Mouse (Mus musculus): ENCODE data around the gene Nacc1. TPM values are rescaled to one million over a fixed set of nuclear protein-coding genes. Genes with fewer than 3 reads are reported as not detected.
A peak's percentile ranks its signal among the peaks of the same experiment; 100 is the strongest.
"Not testable (repeated sequence)": the region's sequence is repeated elsewhere in the genome, so short reads cannot be mapped to it uniquely, and the experiment has no call there.

The Nacc1 gene
- total RNA-seq, 2 experiments from 2014 or later, result 18.7 to 24.3 TPM

GRCm38 (mm10) chr8:84639162-84640009 is 48.3 kb downstream of the Nacc1 start:
- DNase-seq, result peak; percentile 97
- peak overlapping the region; percentile 89 for H3K4me3 ChIP-seq
- peak; percentile 74 for TF ChIP-seq CTCF (IDR thresholded peaks at IDR 0.05)
- peak overlapping the region; percentile 95 for H3K27ac ChIP-seq
- intact Hi-C loops (cut with DNase I), result loop anchor here (2.0 kb wide), 1 partner anchor 175 kb away; no protein-coding TSS in a partner anchor

- Histone ChIP-seq H3K27ac (peak overlapping the region; percentile 95), H3K4me3 (peak overlapping the region; percentile 89)
- DNase-seq, result peak; percentile 56
- intact Hi-C loops (cut with DNase I), result loop anchor here (2.0 kb wide), 1 partner anchor 176 kb away; no protein-coding TSS in a partner anchor
- no peak for TF ChIP-seq CTCF (IDR thresholded peaks at IDR 0.05)
Observed at GRCm38 (mm10) chr8:84638555-84639161, 49.0 kb downstream of the Nacc1 start.

- no peak for DNase-seq
- intact Hi-C loops (cut with DNase I), result loop anchor here (2.0 kb wide), 1 partner anchor 177 kb away; no protein-coding TSS in a partner anchor
- TF ChIP-seq CTCF (IDR thresholded peaks at IDR 0.05), result no peak
- H3K4me3 ChIP-seq, result peak overlapping the region; percentile 89
- peak overlapping the region; percentile 95 for H3K27ac ChIP-seq
Observed at GRCm38 (mm10) chr8:84637946-84638554, 49.6 kb downstream of the Nacc1 start.

GRCm38 (mm10) chr8:84636051-84636691 is 51.5 kb downstream of the Nacc1 start:
- no peak for TF ChIP-seq CTCF (IDR thresholded peaks at IDR 0.05)
- DNase-seq, result peak; percentile 37
- H3K27ac ChIP-seq, result peak overlapping the region; percentile 83
- H3K4me3 ChIP-seq, result no peak overlapping the region
- intact Hi-C loops (cut with DNase I), result no loop called here

- Histone ChIP-seq H3K27ac (peak overlapping the region; percentile 83), H3K4me3 (peak overlapping the region; percentile 21; the same call in 1 of the 2 replicates)
- no peak for DNase-seq
- intact Hi-C loops (cut with DNase I), result no loop called here
- no peak for TF ChIP-seq CTCF (IDR thresholded peaks at IDR 0.05)
Observed at GRCm38 (mm10) chr8:84635397-84636050, 52.1 kb downstream of the Nacc1 start.

- peak overlapping the region; percentile 83 for H3K27ac ChIP-seq
- peak; percentile 92 for DNase-seq
- no peak for TF ChIP-seq CTCF (IDR thresholded peaks at IDR 0.05)
- H3K4me3 ChIP-seq, result no peak overlapping the region; the same call in 1 of the 2 replicates
- intact Hi-C loops (cut with DNase I), result loop anchor here (5.0 kb wide), 1 partner anchor 43 kb away; no protein-coding TSS in a partner anchor
Observed at GRCm38 (mm10) chr8:84634849-84635304, 52.8 kb downstream of the Nacc1 start.

GRCm38 (mm10) chr8:84633841-84634584 is 53.6 kb downstream of the Nacc1 start:
- H3K27ac ChIP-seq, result peak overlapping the region; percentile 83
- no peak for TF ChIP-seq CTCF (IDR thresholded peaks at IDR 0.05)
- intact Hi-C loops (cut with DNase I), result loop anchor here (5.0 kb wide), 1 partner anchor 42 kb away; no protein-coding TSS in a partner anchor
- DNase-seq, result no peak
- no peak overlapping the region for H3K4me3 ChIP-seq

- H3K27ac ChIP-seq, result no peak overlapping the region
- no peak overlapping the region for H3K4me3 ChIP-seq
- no peak for TF ChIP-seq CTCF (IDR thresholded peaks at IDR 0.05)
- intact Hi-C loops (cut with DNase I), result loop anchor here (5.0 kb wide), 1 partner anchor 40 kb away; no protein-coding TSS in a partner anchor
- DNase-seq, result no peak
Observed at GRCm38 (mm10) chr8:84631813-84632212, 55.8 kb downstream of the Nacc1 start.

- no peak for TF ChIP-seq CTCF (IDR thresholded peaks at IDR 0.05)
- intact Hi-C loops (cut with DNase I), result loop anchor here (5.0 kb wide), 1 partner anchor 38 kb away; no protein-coding TSS in a partner anchor
- Histone ChIP-seq H3K27ac (no peak overlapping the region), H3K4me3 (no peak overlapping the region)
- DNase-seq, result no peak
Observed at GRCm38 (mm10) chr8:84630145-84630544, 57.5 kb downstream of the Nacc1 start.

GRCm38 (mm10) chr8:84629586-84629985 is 58.1 kb downstream of the Nacc1 start:
- no peak for TF ChIP-seq CTCF (IDR thresholded peaks at IDR 0.05)
- DNase-seq, result no peak
- intact Hi-C loops (cut with DNase I), result no loop called here

GRCm38 (mm10) chr8:84623425-84623824 is 64.2 kb downstream of the Nacc1 start:
- H3K4me3 ChIP-seq; H3K27ac ChIP-seq; intact Hi-C loops (cut with DNase I); DNase-seq: not testable (repeated sequence)

More at GRCm38 (mm10) chr8:84629586-84629985, 58.1 kb downstream of the Nacc1 start:
- H3K4me3 ChIP-seq, result no peak overlapping the region
- no peak overlapping the region for H3K27ac ChIP-seq

Measured in gastrocnemius, adult 2 months (tissue).